Mouse (Mus musculus) neural tube, embryonic 14.5 days (tissue): ENCODE measurements at regions not wholly inside any gene's neighbourhood (a gene's known extent, or its start where the extent isn't known, plus 50 kb on each side); places are given as distances from the start of the nearest gene placed in this dataset.
"Not testable (repeated sequence)": the region's sequence is repeated elsewhere in the genome, so short reads cannot be mapped to it uniquely, and the experiment has no call there.

Source experiments
- ATAC-seq: fragments of 200-750 bp; cut with Nextera tagmentation; 2 replicates; pipeline ENCODE4 v1.8.0; 2017; ENCODE audit warnings: low read depth, mild to moderate bottlenecking, moderate TSS enrichment, moderate library complexity
- H3K27ac ChIP-seq: fragments of 300-500 bp; sonication (generic); 2 replicates; pipeline ENCODE4 v1.5.1; 2014; ENCODE audit warnings: low read depth, mild to moderate bottlenecking, control low read depth, low read length, moderate library complexity, mixed read lengths
- H3K27me3 ChIP-seq: fragments of 300-500 bp; sonication (generic); 2 replicates; pipeline ENCODE4 v1.6.1; 2014; ENCODE audit warnings: low read length; ENCODE audit not compliant: control insufficient read depth, insufficient read depth
- H3K36me3 ChIP-seq: fragments of 300-500 bp; sonication (generic); 2 replicates; pipeline ENCODE4 v1.6.1; 2014; ENCODE audit warnings: low read length, mixed read lengths; ENCODE audit not compliant: control insufficient read depth, insufficient read depth
- H3K4me1 ChIP-seq: fragments of 300-500 bp; sonication (generic); 2 replicates; pipeline ENCODE4 v1.6.1; 2014; ENCODE audit warnings: low read length; ENCODE audit not compliant: control insufficient read depth, insufficient read depth
- H3K4me2 ChIP-seq: fragments of 300-500 bp; sonication (generic); 2 replicates; pipeline ENCODE4 v1.6.1; 2014; ENCODE audit warnings: mild to moderate bottlenecking, low read depth, low read length, control low read depth
- H3K4me3 ChIP-seq: fragments of 300-500 bp; sonication (generic); 2 replicates; pipeline ENCODE4 v1.5.1; 2014; ENCODE audit warnings: low read depth, low read length, control low read depth, mixed read lengths
- H3K9ac ChIP-seq: fragments of 300-500 bp; sonication (generic); replicated peaks from 2 replicates; pipeline ENCODE4 v1.6.1; 2014; ENCODE audit warnings: low read depth, mild to moderate bottlenecking, control low read depth, low read length, mixed read lengths
- H3K9me3 ChIP-seq: fragments of 300-500 bp; sonication (generic); 2 replicates; pipeline ENCODE4 v1.6.1; 2016; ENCODE audit warnings: low read length; ENCODE audit not compliant: control insufficient read depth
- WGBS: fragments of 180-500 bp; shearing (Covaris S2); extraction: QIAGEN DNeasy Blood & Tissue Kit; methylation state at CpG from one replicate; pipeline ENCODE4 v1.1.7; 2014; 5-methylcytosine and 5-hydroxymethylcytosine counted together

GRCm38 (mm10) chr6:68828460-68828859 is 1292.9 kb upstream of the Tacstd2 start:
- H3K4me2 ChIP-seq: not testable (repeated sequence)

GRCm38 (mm10) chr6:68813346-68813745 is 1277.8 kb upstream of the Tacstd2 start:
- H3K4me2 ChIP-seq: no peak overlapping the region
- no peak overlapping the region for H3K4me3 ChIP-seq
- no peaks in the 10 kb centered on the region for H3K36me3 ChIP-seq
- no peaks in the 10 kb centered on the region for H3K9me3 ChIP-seq
- H3K9ac ChIP-seq: no peak overlapping the region
- H3K27me3 ChIP-seq: no peaks in the 10 kb centered on the region
- 80% methylated on average over 3 of the region's 3 CpGs for WGBS
- no peak overlapping the region for H3K27ac ChIP-seq
- no peaks in the 10 kb centered on the region for H3K4me1 ChIP-seq
- no peak for ATAC-seq

More at GRCm38 (mm10) chr6:68828460-68828859, 1292.9 kb upstream of the Tacstd2 start:
- 100% methylated on average over 1 of the region's 1 CpGs for WGBS
- ATAC-seq, H3K4me1 ChIP-seq, H3K9me3 ChIP-seq, H3K4me3 ChIP-seq, H3K27ac ChIP-seq, H3K9ac ChIP-seq, H3K36me3 ChIP-seq, H3K27me3 ChIP-seq: not testable (repeated sequence)

- ATAC-seq, H3K4me2 ChIP-seq, H3K36me3 ChIP-seq, H3K4me3 ChIP-seq, H3K9ac ChIP-seq, H3K27ac ChIP-seq, H3K4me1 ChIP-seq, H3K9me3 ChIP-seq, H3K27me3 ChIP-seq: not testable (repeated sequence)
- 90% methylated on average over 15 of the region's 19 CpGs for WGBS
Observed at GRCm38 (mm10) chr6:68799205-68799604, 1263.6 kb upstream of the Tacstd2 start.

- Histone ChIP-seq H3K4me2 (no peak overlapping the region), H3K4me1 (no peaks in the 10 kb centered on the region), H3K4me3 (no peak overlapping the region), H3K27ac (no peak overlapping the region), H3K36me3 (no peaks in the 10 kb centered on the region), H3K27me3 (no peaks in the 10 kb centered on the region), H3K9ac (no peak overlapping the region), H3K9me3 (no peaks in the 10 kb centered on the region)
- ATAC-seq: no peak
- WGBS: 79% methylated on average over 2 of the region's 2 CpGs
Observed at GRCm38 (mm10) chr6:68771507-68771906, 1235.9 kb upstream of the Tacstd2 start.

GRCm38 (mm10) chr6:68750451-68750850 is 1214.9 kb upstream of the Tacstd2 start:
- no peak overlapping the region for H3K9ac ChIP-seq
- no peaks in the 10 kb centered on the region for H3K27me3 ChIP-seq
- H3K4me1 ChIP-seq: no peaks in the 10 kb centered on the region
- no peak overlapping the region for H3K27ac ChIP-seq
- H3K9me3 ChIP-seq: no peaks in the 10 kb centered on the region
- H3K4me3 ChIP-seq: no peak overlapping the region
- H3K4me2 ChIP-seq: no peak overlapping the region
- ATAC-seq: no peak
- 87% methylated on average over 1 of the region's 1 CpGs for WGBS
- no peaks in the 10 kb centered on the region for H3K36me3 ChIP-seq

GRCm38 (mm10) chr6:68749699-68750098 is 1214.1 kb upstream of the Tacstd2 start:
- WGBS: 84% methylated on average over 3 of the region's 3 CpGs

GRCm38 (mm10) chr6:68738573-68738972 is 1203.0 kb upstream of the Tacstd2 start:
- Histone ChIP-seq H3K4me3 (no peak overlapping the region), H3K27me3 (no peaks in the 10 kb centered on the region), H3K9ac (no peak overlapping the region), H3K4me2 (no peak overlapping the region), H3K27ac (no peak overlapping the region), H3K9me3 (no peaks in the 10 kb centered on the region), H3K4me1 (no peaks in the 10 kb centered on the region), H3K36me3 (no peaks in the 10 kb centered on the region)
- ATAC-seq: no peak

More at GRCm38 (mm10) chr6:68749699-68750098, 1214.1 kb upstream of the Tacstd2 start:
- H3K4me2 ChIP-seq: no peak overlapping the region
- no peaks in the 10 kb centered on the region for H3K27me3 ChIP-seq
- H3K36me3 ChIP-seq: no peaks in the 10 kb centered on the region
- no peaks in the 10 kb centered on the region for H3K4me1 ChIP-seq
- H3K9me3 ChIP-seq: no peaks in the 10 kb centered on the region
- no peak overlapping the region for H3K27ac ChIP-seq
- H3K9ac ChIP-seq: no peak overlapping the region
- no peak for ATAC-seq
- no peak overlapping the region for H3K4me3 ChIP-seq

GRCm38 (mm10) chr6:68736647-68737046 is 1201.1 kb upstream of the Tacstd2 start:
- no peak for ATAC-seq
- H3K36me3 ChIP-seq: no peaks in the 10 kb centered on the region
- H3K27me3 ChIP-seq: no peaks in the 10 kb centered on the region

GRCm38 (mm10) chr6:68736068-68736467 is 1200.5 kb upstream of the Tacstd2 start:
- Histone ChIP-seq H3K36me3 (no peaks in the 10 kb centered on the region), H3K4me3 (no peak overlapping the region), H3K27ac (no peak overlapping the region), H3K9ac (no peak overlapping the region), H3K9me3 (no peaks in the 10 kb centered on the region), H3K27me3 (no peaks in the 10 kb centered on the region), H3K4me1 (no peaks in the 10 kb centered on the region), H3K4me2 (no peak overlapping the region)
- no peak for ATAC-seq

More at GRCm38 (mm10) chr6:68736647-68737046, 1201.1 kb upstream of the Tacstd2 start:
- Histone ChIP-seq H3K9ac (no peak overlapping the region), H3K4me3 (no peak overlapping the region), H3K27ac (no peak overlapping the region), H3K4me1 (no peaks in the 10 kb centered on the region), H3K4me2 (no peak overlapping the region), H3K9me3 (no peaks in the 10 kb centered on the region)
- WGBS: 89% methylated on average over 3 of the region's 3 CpGs

GRCm38 (mm10) chr6:68711084-68711483 is 1175.5 kb upstream of the Tacstd2 start:
- not testable (repeated sequence) for H3K9me3 ChIP-seq, H3K4me1 ChIP-seq, H3K4me3 ChIP-seq, H3K9ac ChIP-seq, H3K36me3 ChIP-seq, ATAC-seq, H3K4me2 ChIP-seq, H3K27me3 ChIP-seq, H3K27ac ChIP-seq
- WGBS: 52% methylated on average over 1 of the region's 1 CpGs
